Mouse (Mus musculus): ENCODE data around the gene Cmss1. TPM values are rescaled to one million over a fixed set of nuclear protein-coding genes. Genes with fewer than 3 reads are reported as not detected.

Cmss1 gene
- polyA plus RNA-seq, 1 experiment: 36.3 TPM

- Histone ChIP-seq H3K4me3 (replicated peaks) (no peak overlapping the region), H3K9me3 (no peaks in the 10 kb centered on the region), H3K36me3 (replicated peaks; ENCODE audit: low read length) (no peaks in the 10 kb centered on the region), H3K27me3 (replicated peaks) (no peaks in the 10 kb centered on the region), H3K4me1 (no peaks in the 10 kb centered on the region)
- no peak for TF ChIP-seq FLI1 (IDR thresholded peaks at IDR 0.05; ENCODE audit: low read length)
- no peak for TF ChIP-seq GATA1 (IDR thresholded peaks at IDR 0.05; ENCODE audit: borderline replicate concordance, low read length)
Measured at GRCm38 (mm10) chr16:57349039-57349438, 257.6 kb downstream of the Cmss1 start.

- no peaks in the 10 kb centered on the region for H3K4me1 ChIP-seq
- H3K36me3 ChIP-seq (replicated peaks; ENCODE audit: low read length): no peaks in the 10 kb centered on the region
- H3K4me3 ChIP-seq (replicated peaks): no peak overlapping the region
- H3K27me3 ChIP-seq (replicated peaks): no peaks in the 10 kb centered on the region
- H3K9me3 ChIP-seq: no peaks in the 10 kb centered on the region
- TF ChIP-seq FLI1 (IDR thresholded peaks at IDR 0.05; ENCODE audit: low read length) (no peak), GATA1 (IDR thresholded peaks at IDR 0.05; ENCODE audit: borderline replicate concordance, low read length) (no peak)
Measured at GRCm38 (mm10) chr16:57346258-57346657, 260.4 kb downstream of the Cmss1 start.

- Histone ChIP-seq H3K27me3 (replicated peaks) (no peaks in the 10 kb centered on the region), H3K4me3 (replicated peaks) (no peak overlapping the region), H3K36me3 (replicated peaks; ENCODE audit: low read length) (no peaks in the 10 kb centered on the region), H3K9me3 (no peaks in the 10 kb centered on the region), H3K4me1 (peaks cover 9% of the 10 kb centered on the region; the same call in 1 of the 2 replicates)
- TF ChIP-seq GATA1 (IDR thresholded peaks at IDR 0.05; ENCODE audit: borderline replicate concordance, low read length) (no peak), FLI1 (IDR thresholded peaks at IDR 0.05; ENCODE audit: low read length) (no peak)
Measured at GRCm38 (mm10) chr16:57340613-57340898, 266.1 kb downstream of the Cmss1 start.

GRCm38 (mm10) chr16:57339765-57340612, 266.7 kb downstream of the Cmss1 start:
- H3K9me3 ChIP-seq: no peaks in the 10 kb centered on the region
- TF ChIP-seq GATA1 (IDR thresholded peaks at IDR 0.05; ENCODE audit: borderline replicate concordance, low read length) (no peak), FLI1 (IDR thresholded peaks at IDR 0.05; ENCODE audit: low read length) (no peak)
- no peaks in the 10 kb centered on the region for H3K36me3 ChIP-seq (replicated peaks; ENCODE audit: low read length)
- H3K4me3 ChIP-seq (replicated peaks): no peak overlapping the region
- no peaks in the 10 kb centered on the region for H3K27me3 ChIP-seq (replicated peaks)
- peaks cover 9% of the 10 kb centered on the region; the same call in 1 of the 2 replicates for H3K4me1 ChIP-seq

GRCm38 (mm10) chr16:57336770-57337423, 269.8 kb downstream of the Cmss1 start:
- TF ChIP-seq FLI1 (IDR thresholded peaks at IDR 0.05; ENCODE audit: low read length) (no peak), GATA1 (IDR thresholded peaks at IDR 0.05; ENCODE audit: borderline replicate concordance, low read length) (no peak)
- H3K9me3 ChIP-seq: no peaks in the 10 kb centered on the region
- H3K27me3 ChIP-seq (replicated peaks): no peaks in the 10 kb centered on the region
- H3K36me3 ChIP-seq (replicated peaks; ENCODE audit: low read length): no peaks in the 10 kb centered on the region
- peak overlapping the region; percentile 79 for H3K4me3 ChIP-seq (replicated peaks)
- peaks cover 9% of the 10 kb centered on the region; the same call in 1 of the 2 replicates for H3K4me1 ChIP-seq

GRCm38 (mm10) chr16:57332301-57332700, 274.4 kb downstream of the Cmss1 start:
- Histone ChIP-seq H3K4me3 (replicated peaks) (no peak overlapping the region), H3K27me3 (replicated peaks) (no peaks in the 10 kb centered on the region), H3K36me3 (replicated peaks; ENCODE audit: low read length) (no peaks in the 10 kb centered on the region), H3K9me3 (no peaks in the 10 kb centered on the region), H3K4me1 (peaks cover 9% of the 10 kb centered on the region; the same call in 1 of the 2 replicates)
- TF ChIP-seq FLI1 (IDR thresholded peaks at IDR 0.05; ENCODE audit: low read length) (no peak), GATA1 (IDR thresholded peaks at IDR 0.05; ENCODE audit: borderline replicate concordance, low read length) (no peak)

GRCm38 (mm10) chr16:57330111-57330510, 276.6 kb downstream of the Cmss1 start:
- no peaks in the 10 kb centered on the region for H3K36me3 ChIP-seq (replicated peaks; ENCODE audit: low read length)
- no peak for TF ChIP-seq FLI1 (IDR thresholded peaks at IDR 0.05; ENCODE audit: low read length)
- TF ChIP-seq GATA1 (IDR thresholded peaks at IDR 0.05; ENCODE audit: borderline replicate concordance, low read length): no peak
- no peaks in the 10 kb centered on the region for H3K27me3 ChIP-seq (replicated peaks)
- no peaks in the 10 kb centered on the region for H3K9me3 ChIP-seq
- no peak overlapping the region for H3K4me3 ChIP-seq (replicated peaks)
- H3K4me1 ChIP-seq: no peaks in the 10 kb centered on the region

- no peaks in the 10 kb centered on the region for H3K36me3 ChIP-seq (replicated peaks; ENCODE audit: low read length)
- H3K4me1 ChIP-seq: no peaks in the 10 kb centered on the region
- no peak overlapping the region for H3K4me3 ChIP-seq (replicated peaks)
- H3K9me3 ChIP-seq: no peaks in the 10 kb centered on the region
- TF ChIP-seq FLI1 (IDR thresholded peaks at IDR 0.05; ENCODE audit: low read length): no peak
- no peaks in the 10 kb centered on the region for H3K27me3 ChIP-seq (replicated peaks)
Measured at GRCm38 (mm10) chr16:57329028-57329427, 277.6 kb downstream of the Cmss1 start.

GRCm38 (mm10) chr16:57326996-57327395, 279.7 kb downstream of the Cmss1 start:
- no peak overlapping the region for H3K4me3 ChIP-seq (replicated peaks)
- TF ChIP-seq GATA1 (IDR thresholded peaks at IDR 0.05; ENCODE audit: borderline replicate concordance, low read length) (no peak), FLI1 (IDR thresholded peaks at IDR 0.05; ENCODE audit: low read length) (no peak)
- no peaks in the 10 kb centered on the region for H3K9me3 ChIP-seq
- H3K4me1 ChIP-seq: no peaks in the 10 kb centered on the region
- no peaks in the 10 kb centered on the region for H3K36me3 ChIP-seq (replicated peaks; ENCODE audit: low read length)
- no peaks in the 10 kb centered on the region for H3K27me3 ChIP-seq (replicated peaks)

Measured in megakaryocyte, embryonic 14.5 days (primary cell).